Mouse (Mus musculus) layer of hippocampus, adult 2 months (tissue): Measurements from ENCODE around the gene Ptprd. TPM values are rescaled to one million over a fixed set of nuclear protein-coding genes. Genes with fewer than 3 reads are reported as not detected.

Experiments
- DNase-seq, 2 experiments: peaks; one replicate each; pipeline ENCODE4 v3.0.0; 2022; ENCODE audit warnings: low spot score in 2 of 2
- H3K27ac ChIP-seq: fragments of 200-600 bp; 2 replicates; pipeline ENCODE4 v1.8.1; 2022
- H3K4me3 ChIP-seq: fragments of 200-600 bp; 2 replicates; pipeline ENCODE4 v1.8.1; 2022; ENCODE audit warnings: mild to moderate bottlenecking
- CTCF ChIP-seq: fragments of 200-600 bp; conservative IDR thresholded peaks from 2 replicates; pipeline ENCODE4 v1.8.1; 2022; ENCODE audit warnings: antibody characterized with exemption, mild to moderate bottlenecking, moderate library complexity
- total RNA-seq, 2 experiments: library from RNA; stranded (reverse); gene quantifications; 2 replicates each; pipeline ENCODE4 v1.2.3; 2021

Ptprd gene
- total RNA-seq, 2 experiments from 2014 or later = 153 to 172 TPM

DNA sequence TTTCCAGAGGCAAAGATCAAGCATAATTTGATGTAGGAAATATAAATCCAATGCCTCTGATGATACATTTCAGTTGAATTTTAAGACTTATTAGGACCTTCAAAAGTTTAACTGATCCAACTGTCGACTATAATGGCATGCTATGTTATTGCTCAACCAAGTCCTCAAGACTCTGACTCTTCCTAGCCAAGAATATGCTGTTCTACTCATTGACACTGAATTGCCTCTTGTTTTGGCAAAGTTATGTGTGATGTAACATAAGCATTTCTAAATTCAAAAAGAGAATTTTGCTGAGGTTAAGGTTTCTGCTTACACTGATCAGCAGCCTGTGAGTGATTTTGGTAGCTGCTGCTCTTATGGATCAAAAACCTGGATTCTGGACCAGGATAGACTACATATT is 1475.9 kb downstream of the Ptprd start:
- Histone ChIP-seq H3K27ac (no peak overlapping the region), H3K4me3 (no peak overlapping the region)
- TF ChIP-seq CTCF = no peak
- DNase-seq = no peak

DNA sequence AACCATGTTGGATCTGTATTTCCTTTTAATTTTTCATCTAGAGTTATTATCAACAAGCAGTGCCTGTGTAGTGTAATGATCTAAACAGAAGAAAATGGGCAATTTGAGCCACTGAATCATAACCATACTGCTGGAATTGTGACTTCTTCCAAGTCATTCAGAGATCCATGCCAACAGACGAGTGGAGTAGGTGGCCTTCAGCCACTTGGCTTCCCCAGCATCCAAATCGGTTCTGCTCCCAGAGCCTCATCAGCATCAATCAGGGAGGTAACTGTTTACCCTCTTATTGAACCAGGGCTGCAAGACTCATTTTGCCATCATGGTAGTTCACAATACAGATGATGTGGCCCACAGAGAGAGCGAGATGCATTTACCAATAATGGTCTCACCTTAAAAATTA is 1536.0 kb downstream of the Ptprd start:
- H3K27ac ChIP-seq = no peak overlapping the region
- TF ChIP-seq CTCF = no peak
- H3K4me3 ChIP-seq = no peak overlapping the region
- no peak for DNase-seq

DNA sequence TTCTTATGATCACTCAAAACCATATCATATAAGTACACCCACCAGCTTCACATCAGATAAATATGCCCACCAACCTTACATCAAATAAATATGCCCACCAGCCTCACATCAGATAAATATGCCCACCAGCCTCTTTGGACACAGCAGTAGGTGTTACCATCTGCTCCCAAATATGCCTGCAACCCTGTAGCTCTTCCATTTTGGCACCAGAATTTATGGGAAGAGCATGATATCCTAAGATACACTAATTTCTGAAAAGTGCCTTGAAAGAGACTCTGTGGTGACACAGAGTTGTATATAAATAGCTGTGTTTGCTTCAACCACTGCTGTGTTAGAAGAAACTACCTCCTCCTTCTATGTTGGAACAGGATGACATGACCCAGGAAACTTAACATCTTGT is 1538.5 kb downstream of the Ptprd start:
- DNase-seq = peak in 1 of 2 experiments; percentile 8
- Histone ChIP-seq H3K4me3 (no peak overlapping the region), H3K27ac (no peak overlapping the region)
- TF ChIP-seq CTCF = no peak

DNA sequence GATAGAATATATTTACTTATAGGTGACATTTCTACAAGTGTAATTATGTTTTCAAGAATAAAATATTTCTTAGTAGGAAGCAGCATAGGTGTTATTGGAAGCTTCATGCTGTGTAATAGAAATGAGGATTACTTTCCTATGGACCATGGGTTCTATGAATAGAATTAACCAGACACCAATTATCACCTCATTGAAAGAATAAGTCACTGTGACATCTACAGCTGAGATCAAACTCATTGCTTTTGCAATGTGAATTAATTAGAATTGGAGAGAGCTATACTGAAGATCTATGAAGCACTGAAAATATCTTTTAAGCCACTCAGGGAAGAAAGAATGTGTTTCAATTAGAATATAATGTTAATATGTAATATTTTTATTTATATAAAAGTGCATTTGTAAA is 1539.1 kb downstream of the Ptprd start:
- Histone ChIP-seq H3K4me3 (no peak overlapping the region), H3K27ac (no peak overlapping the region)
- no peak for TF ChIP-seq CTCF
- no peak for DNase-seq

DNA sequence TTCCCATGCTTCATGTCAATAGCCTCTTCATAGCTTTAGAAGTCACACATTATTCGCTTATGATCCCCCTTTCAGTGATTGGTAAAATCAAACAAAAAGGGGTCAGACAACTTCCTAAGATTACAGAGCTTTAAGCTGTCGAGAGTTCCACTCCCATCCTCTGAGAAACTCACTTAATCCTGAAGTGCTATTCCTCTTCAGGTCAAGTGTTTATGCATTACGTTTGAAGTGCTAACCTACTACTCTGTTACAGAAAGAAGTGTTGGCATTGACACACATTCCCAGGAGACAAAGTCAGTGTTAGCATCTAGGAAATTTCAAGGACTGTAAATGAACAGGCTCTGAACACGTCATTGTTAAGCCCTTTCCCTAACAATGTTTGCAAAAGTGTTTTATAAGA is 1550.0 kb downstream of the Ptprd start:
- DNase-seq = no peak
- Histone ChIP-seq H3K27ac (no peak overlapping the region), H3K4me3 (no peak overlapping the region)
- no peak for TF ChIP-seq CTCF

DNA sequence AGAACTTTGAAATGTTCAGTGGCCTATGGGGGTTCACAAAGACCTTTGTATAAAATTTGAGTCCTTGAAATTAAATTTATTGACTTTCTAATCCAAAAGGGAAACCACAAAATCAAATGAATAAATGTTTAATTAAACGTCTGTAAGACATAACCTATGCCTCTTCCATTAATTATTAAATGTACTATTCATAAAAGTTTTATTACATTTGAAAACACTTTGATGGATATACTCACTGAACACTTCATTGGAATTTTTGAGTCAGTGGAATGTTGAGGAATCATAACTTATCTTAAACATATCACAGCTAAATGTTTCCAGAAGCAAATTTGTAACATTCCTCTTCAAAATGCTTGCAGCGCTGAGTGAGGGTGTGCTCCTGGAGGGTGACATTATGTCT is 1551.6 kb downstream of the Ptprd start:
- Histone ChIP-seq H3K27ac (no peak overlapping the region), H3K4me3 (no peak overlapping the region)
- no peak for DNase-seq
- no peak for TF ChIP-seq CTCF

DNA sequence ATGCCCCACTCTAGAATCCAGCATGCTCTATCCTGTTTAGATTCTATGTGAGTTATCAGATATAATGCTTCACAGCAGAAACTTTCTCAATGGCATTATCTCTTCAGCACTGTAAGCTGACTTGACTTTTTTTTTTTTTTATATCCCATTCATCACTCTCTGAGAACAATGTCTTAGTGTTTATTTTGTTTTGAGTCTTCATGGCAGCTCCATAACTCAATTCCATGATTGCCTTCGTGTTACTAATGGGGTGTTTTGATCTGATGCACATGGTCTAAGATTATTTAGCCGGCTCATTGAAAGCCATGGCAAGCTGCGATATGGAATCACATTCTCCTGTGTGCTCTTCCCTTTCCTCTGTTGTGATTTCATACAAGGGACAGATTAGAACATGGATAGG is 1555.0 kb downstream of the Ptprd start:
- no peak for TF ChIP-seq CTCF
- no peak overlapping the region for H3K4me3 ChIP-seq
- no peak overlapping the region for H3K27ac ChIP-seq
- DNase-seq = no peak

DNA sequence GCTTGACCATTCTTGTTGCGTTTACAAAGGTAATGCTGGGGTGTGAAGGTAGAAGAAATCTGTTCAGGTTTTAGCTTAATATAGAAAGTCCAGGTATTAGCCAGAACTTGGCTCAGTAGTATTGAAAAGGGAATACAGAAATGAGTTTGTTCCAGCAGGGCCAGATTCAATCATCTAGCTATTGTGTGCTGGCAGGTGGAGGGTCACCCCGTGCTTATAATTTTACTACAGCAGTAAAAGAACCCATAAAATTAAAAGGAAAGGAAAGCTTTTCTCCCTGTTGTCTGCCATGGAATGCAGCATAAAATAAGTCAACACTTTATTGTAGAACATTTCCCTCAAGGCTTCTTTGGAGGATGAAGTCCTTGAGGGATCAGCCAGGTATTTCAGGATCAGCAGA is 1558.8 kb downstream of the Ptprd start:
- Histone ChIP-seq H3K27ac (no peak overlapping the region), H3K4me3 (no peak overlapping the region)
- TF ChIP-seq CTCF = no peak
- no peak for DNase-seq

DNA sequence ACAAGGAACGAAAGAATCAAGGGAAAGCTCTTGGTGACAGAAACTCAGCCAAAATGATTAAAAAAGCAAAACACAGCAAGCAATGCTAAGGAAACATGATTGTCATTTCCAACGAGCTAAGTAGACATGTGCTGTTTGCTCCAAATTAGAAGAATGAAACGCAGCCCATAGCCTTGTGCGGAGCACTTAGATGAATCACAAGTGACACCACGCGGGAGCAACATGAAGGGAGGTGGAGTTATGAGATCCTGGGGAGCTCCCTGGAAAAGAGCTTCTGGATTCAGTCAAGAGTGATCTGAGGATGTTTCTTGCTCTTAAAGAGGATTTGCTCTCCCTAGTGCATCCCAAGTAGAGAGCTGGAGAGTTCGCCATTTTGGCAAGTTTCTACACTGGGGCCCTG is 1590.0 kb downstream of the Ptprd start:
- Histone ChIP-seq H3K4me3 (no peak overlapping the region), H3K27ac (peak overlapping the region; percentile 34; the same call in 1 of the 2 replicates)
- DNase-seq = peak in 1 of 2 experiments; percentile 14
- TF ChIP-seq CTCF = no peak

DNA sequence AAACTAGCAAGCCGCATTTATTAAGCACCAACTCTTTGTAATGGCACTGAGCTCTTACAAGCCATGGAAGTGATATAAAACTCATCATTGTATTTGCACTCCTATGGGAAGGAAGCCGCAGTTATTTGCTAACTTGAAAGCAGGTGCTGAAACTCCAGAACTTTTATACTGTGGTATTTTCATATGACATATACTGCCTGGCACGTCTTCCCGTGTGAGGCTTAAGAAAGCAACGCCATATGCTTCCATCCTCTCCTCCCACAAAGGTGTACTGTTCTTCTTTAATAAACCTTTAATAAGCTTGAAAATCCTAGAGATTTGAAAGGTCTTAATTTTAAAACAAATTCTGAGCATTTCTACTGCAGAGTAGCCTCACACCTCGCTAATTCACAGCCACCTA is 1595.1 kb downstream of the Ptprd start:
- no peak for DNase-seq

DNA sequence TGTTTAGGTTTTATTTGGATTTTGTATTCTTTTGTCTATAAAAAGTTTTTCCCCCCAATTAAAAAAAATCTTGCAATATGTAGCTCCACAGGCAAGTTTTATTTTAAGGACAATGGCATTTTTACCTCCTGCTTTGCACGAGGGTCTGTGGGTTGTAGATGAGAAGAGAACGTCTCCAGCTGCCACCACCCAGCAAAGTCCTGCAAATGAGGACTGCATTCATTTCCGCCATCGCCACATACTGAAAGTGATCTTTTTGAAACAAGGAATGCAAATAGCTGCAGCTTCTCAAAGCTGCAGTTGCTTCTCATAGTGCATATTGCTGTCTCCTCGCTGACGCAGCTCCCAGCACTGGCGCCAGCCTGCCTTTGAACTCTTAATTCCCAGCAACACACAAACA is 1603.5 kb downstream of the Ptprd start:
- no peak for DNase-seq
- Histone ChIP-seq H3K27ac (no peak overlapping the region), H3K4me3 (no peak overlapping the region)
- TF ChIP-seq CTCF = no peak

More for the DNA sequence above, 1595.1 kb downstream of the Ptprd start:
- Histone ChIP-seq H3K4me3 (no peak overlapping the region), H3K27ac (no peak overlapping the region)
- no peak for TF ChIP-seq CTCF

DNA sequence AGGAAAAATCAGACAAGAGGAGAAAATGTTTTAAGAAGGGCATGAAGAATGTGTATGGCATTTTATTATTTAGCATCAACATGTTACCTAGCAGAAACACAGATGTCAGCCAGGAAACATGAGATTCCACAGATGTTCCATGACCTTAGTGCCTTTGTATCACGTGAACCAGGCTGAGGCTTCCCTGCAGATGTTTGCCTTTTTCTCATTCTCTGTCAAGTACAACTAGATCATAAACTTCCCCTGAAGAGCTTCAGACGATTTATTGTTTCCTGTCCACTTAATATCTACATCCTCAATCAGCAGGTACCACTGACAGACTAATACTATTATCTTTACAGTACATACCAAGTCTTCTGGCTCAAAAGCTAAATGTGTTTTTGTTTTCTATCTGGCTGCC is 1605.0 kb downstream of the Ptprd start:
- TF ChIP-seq CTCF = no peak
- H3K4me3 ChIP-seq = no peak overlapping the region
- no peak for DNase-seq
- no peak overlapping the region for H3K27ac ChIP-seq

DNA sequence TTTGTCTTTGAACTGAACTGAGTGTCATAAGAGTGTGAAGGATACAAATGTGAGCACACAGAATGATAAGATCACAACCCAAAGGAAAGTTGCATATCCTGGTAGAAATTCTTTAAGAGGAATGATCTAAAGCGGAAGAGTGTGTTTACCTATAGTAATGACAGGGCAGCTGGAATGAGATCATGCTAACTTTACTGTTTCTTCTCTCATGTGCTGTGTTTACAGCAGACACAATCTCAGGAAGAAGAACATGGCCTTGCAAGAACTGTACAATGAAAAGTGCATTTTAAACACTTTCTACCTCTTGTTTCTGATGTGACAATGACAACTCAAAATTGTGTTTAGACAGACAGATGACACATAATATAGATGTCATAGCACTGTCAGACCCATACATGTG is 1621.0 kb downstream of the Ptprd start:
- Histone ChIP-seq H3K4me3 (no peak overlapping the region), H3K27ac (no peak overlapping the region)
- TF ChIP-seq CTCF = no peak
- no peak for DNase-seq

DNA sequence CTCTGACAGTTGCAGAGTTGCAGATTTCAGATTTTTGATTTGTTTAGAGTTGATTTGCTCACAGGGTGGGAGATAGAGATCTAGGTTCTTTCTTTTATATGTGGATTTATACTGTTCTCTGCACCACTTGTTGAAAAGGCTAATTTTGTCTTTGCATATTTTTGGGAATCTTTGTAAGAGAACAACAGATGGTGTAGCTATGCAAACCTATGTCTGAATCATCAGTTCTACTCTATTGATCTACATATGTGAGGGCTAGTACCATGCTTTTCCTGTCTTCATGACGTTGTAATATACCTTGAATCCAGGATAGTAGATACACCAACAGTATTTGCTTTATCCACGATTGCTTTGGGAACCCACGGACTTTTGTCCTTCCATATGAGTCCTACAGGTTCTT is 1628.7 kb downstream of the Ptprd start:
- no peak for DNase-seq
- H3K4me3 ChIP-seq = no peak overlapping the region
- no peak for TF ChIP-seq CTCF
- no peak overlapping the region for H3K27ac ChIP-seq

DNA sequence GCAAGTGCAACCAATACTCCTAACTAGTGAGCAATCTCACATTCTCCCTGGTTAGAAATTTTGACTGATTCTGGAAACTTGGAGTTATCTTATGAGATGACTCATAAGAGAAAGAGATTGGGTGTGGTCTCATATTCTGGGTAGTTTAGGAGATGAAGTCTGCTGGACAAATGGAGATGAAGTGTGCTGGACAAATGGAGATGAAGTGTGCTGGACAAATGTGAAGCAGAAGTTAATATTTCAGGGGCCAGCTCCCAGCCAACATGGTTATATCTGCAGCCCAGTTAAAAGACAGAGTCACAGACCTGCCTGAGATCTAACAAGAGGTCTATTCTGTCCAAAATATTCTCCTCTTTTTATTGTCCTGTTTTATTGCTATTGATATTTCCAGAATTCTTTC is 1645.8 kb downstream of the Ptprd start:
- TF ChIP-seq CTCF = no peak
- Histone ChIP-seq H3K27ac (no peak overlapping the region), H3K4me3 (no peak overlapping the region)
- no peak for DNase-seq
